Mouse (Mus musculus): ENCODE measurements at regions not wholly inside any gene's neighbourhood (a gene's known extent, or its start where the extent isn't known, plus 50 kb on each side); places are given as distances from the start of the nearest gene placed in this dataset.

DNA sequence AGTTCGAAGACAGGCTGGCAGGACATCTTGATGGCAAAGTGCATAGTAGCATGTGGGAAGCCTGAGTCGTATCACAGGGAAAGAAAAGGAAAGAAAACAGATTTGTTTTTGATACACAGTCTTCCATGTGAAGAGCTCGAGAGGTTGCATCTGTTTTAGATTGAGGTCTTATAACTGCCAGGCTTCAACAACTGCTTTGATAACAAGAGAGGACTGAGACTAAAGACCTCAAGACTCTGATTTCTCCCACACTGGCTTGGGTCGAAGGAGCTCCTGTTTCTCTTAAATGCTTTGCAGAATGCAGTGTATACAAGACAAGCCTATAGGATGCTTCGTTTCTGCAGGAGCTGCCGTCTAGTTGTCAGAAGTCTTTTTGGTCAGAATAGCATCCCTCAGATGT, 103.0 kb upstream of the Fat4 start:
- TF ChIP-seq CTCF (IDR thresholded peaks at IDR 0.05; ENCODE audit: low read depth) (no peak), EP300 (IDR thresholded peaks at IDR 0.05; ENCODE audit: low read depth) (no peak)
- Histone ChIP-seq H3K4me3 (ENCODE audit: insufficient read depth in 1 of 2, low read depth in 2 of 2, low read length in 2 of 2) (no peak overlapping the region), H3K36me3 (replicated peaks; ENCODE audit: control insufficient read depth, insufficient read depth, low read depth) (no peaks in the 10 kb centered on the region), H3K27ac (no peak overlapping the region), H3K4me2 (ENCODE audit: low read depth) (no peak overlapping the region), H3K4me1 (replicated peaks; ENCODE audit: control insufficient read depth in 2 of 2, insufficient read depth in 2 of 2, low read length in 1 of 2) (no peaks in the 10 kb centered on the region), H3K9ac (replicated peaks) (no peak overlapping the region), H3K9me3 (ENCODE audit: control insufficient read depth, low read length) (no peaks in the 10 kb centered on the region), H3K27me3 (ENCODE audit: control insufficient read depth, insufficient read depth, low read length) (no peaks in the 10 kb centered on the region)
- ATAC-seq (ENCODE audit: insufficient read depth), result no peak
- no peak for DNase-seq (ENCODE audit: low read depth in 3 of 3, low spot score in 3 of 3)
- WGBS (ENCODE audit: insufficient replicate concordance), result 57% methylated on average over 6 of the region's 6 CpGs

DNA sequence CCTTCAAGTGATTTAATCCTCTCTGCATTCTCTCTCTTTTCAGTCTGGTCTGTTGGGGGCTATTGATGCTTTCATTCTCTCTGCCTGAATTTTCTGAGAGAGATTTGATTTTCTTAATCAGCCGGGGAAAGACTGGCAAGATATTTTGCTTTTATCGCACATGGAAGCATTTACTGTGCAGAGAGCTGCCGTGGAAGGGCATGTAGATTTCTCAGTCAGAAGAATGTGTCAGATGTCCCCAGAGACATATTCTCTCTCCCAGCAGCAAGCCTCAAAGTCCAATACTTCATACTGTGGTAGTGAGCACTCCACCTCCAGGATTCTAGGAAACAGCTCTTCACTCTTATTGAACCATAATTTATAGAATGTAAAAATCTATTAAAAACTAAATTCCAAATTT, 103.7 kb upstream of the Fat4 start:
- H3K4me1 ChIP-seq (replicated peaks; ENCODE audit: control insufficient read depth in 2 of 2, insufficient read depth in 2 of 2, low read length in 1 of 2), result no peaks in the 10 kb centered on the region
- no peak overlapping the region for H3K27ac ChIP-seq
- no peak for TF ChIP-seq EP300 (IDR thresholded peaks at IDR 0.05; ENCODE audit: low read depth)
- TF ChIP-seq CTCF (IDR thresholded peaks at IDR 0.05; ENCODE audit: low read depth), result no peak
- no peaks in the 10 kb centered on the region for H3K36me3 ChIP-seq (replicated peaks; ENCODE audit: control insufficient read depth, insufficient read depth, low read depth)
- H3K4me3 ChIP-seq (ENCODE audit: insufficient read depth in 1 of 2, low read depth in 2 of 2, low read length in 2 of 2), result no peak overlapping the region
- no peak overlapping the region for H3K4me2 ChIP-seq (ENCODE audit: low read depth)
- H3K9me3 ChIP-seq (ENCODE audit: control insufficient read depth, low read length), result no peaks in the 10 kb centered on the region
- DNase-seq (ENCODE audit: low read depth in 3 of 3, low spot score in 3 of 3), result no peak
- H3K27me3 ChIP-seq (ENCODE audit: control insufficient read depth, insufficient read depth, low read length), result no peaks in the 10 kb centered on the region
- WGBS (ENCODE audit: insufficient replicate concordance), result 61% methylated on average over 3 of the region's 3 CpGs
- no peak for ATAC-seq (ENCODE audit: insufficient read depth)
- H3K9ac ChIP-seq (replicated peaks), result no peak overlapping the region

DNA sequence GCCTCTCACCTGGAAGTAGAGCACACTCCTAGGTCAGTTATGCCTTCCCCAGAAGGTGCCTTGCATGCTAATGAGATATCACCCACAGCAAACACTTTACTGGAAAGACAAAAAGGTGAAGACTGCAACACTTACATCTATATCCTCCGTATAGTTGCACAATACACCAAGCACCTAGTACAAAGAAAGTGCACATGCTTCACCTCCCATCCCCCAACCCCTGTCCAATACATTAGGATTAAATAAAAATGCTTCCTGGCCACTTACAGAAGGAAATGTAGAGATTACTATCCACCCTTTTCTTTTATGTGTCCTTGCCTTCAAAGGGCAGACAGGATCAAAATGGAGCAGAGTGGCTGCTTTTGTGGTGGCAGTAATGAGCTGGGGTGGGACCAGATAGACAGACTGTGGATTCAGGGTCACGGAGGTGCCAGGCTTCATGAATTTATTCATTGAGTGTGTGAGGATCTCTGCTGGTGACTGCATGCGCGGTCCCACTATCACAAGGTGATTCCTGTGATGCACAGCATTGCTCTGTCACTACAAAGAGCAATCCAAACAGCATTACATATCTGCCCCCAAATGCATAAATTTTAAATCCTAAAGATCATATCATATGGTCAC, 109.9 kb upstream of the Fat4 start:
- TF ChIP-seq CTCF (IDR thresholded peaks at IDR 0.05; ENCODE audit: low read depth), result no peak
- TF ChIP-seq EP300 (IDR thresholded peaks at IDR 0.05; ENCODE audit: low read depth), result no peak
- WGBS (ENCODE audit: insufficient replicate concordance), result 72% methylated on average over 4 of the region's 4 CpGs
- DNase-seq (ENCODE audit: low read depth in 3 of 3, low spot score in 3 of 3) (no peak), ATAC-seq (ENCODE audit: insufficient read depth) (no peak)
- no peaks in the 10 kb centered on the region for H3K36me3 ChIP-seq (replicated peaks; ENCODE audit: control insufficient read depth, insufficient read depth, low read depth)
- no peaks in the 10 kb centered on the region for H3K4me1 ChIP-seq (replicated peaks; ENCODE audit: control insufficient read depth in 2 of 2, insufficient read depth in 2 of 2, low read length in 1 of 2)
- no peak overlapping the region for H3K27ac ChIP-seq
- H3K9ac ChIP-seq (replicated peaks), result no peak overlapping the region
- H3K4me2 ChIP-seq (ENCODE audit: low read depth), result no peak overlapping the region
- no peaks in the 10 kb centered on the region for H3K27me3 ChIP-seq (ENCODE audit: control insufficient read depth, insufficient read depth, low read length)
- no peaks in the 10 kb centered on the region for H3K9me3 ChIP-seq (ENCODE audit: control insufficient read depth, low read length)
- no peak overlapping the region for H3K4me3 ChIP-seq (ENCODE audit: insufficient read depth in 1 of 2, low read depth in 2 of 2, low read length in 2 of 2)

DNA sequence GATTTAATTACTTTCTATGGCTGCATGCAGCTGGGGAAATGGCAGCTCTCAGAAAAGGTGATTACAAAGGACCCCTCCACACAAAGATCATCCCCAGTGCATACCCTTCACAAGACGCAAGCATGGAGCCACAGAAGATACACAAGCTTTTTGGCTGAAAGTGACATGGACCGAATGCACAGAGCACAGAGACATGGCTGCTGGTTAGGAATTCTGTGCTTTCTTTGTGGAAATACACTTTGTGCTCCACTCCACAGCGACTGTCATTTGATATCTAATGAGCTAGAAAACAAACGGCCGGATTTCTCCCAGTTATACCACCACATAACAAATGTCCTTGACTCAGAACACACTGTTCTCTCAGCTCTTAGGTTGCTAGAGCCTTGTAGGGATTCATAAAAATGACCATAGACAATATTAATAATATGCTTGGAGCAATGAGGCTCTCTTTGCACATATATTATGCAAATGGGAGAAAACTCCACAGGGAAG, 132.1 kb upstream of the Fat4 start:
- DNase-seq (ENCODE audit: low read depth in 3 of 3, low spot score in 3 of 3) (no peak), ATAC-seq (ENCODE audit: insufficient read depth) (no peak)
- Histone ChIP-seq H3K9me3 (ENCODE audit: control insufficient read depth, low read length) (no peaks in the 10 kb centered on the region), H3K27ac (no peak overlapping the region), H3K27me3 (ENCODE audit: control insufficient read depth, insufficient read depth, low read length) (no peaks in the 10 kb centered on the region), H3K36me3 (replicated peaks; ENCODE audit: control insufficient read depth, insufficient read depth, low read depth) (no peaks in the 10 kb centered on the region), H3K9ac (replicated peaks) (no peak overlapping the region), H3K4me1 (replicated peaks; ENCODE audit: control insufficient read depth in 2 of 2, insufficient read depth in 2 of 2, low read length in 1 of 2) (no peaks in the 10 kb centered on the region), H3K4me3 (ENCODE audit: insufficient read depth in 1 of 2, low read depth in 2 of 2, low read length in 2 of 2) (no peak overlapping the region), H3K4me2 (ENCODE audit: low read depth) (no peak overlapping the region)
- no peak for TF ChIP-seq EP300 (IDR thresholded peaks at IDR 0.05; ENCODE audit: low read depth)
- WGBS (ENCODE audit: insufficient replicate concordance), result 71% methylated on average over 5 of the region's 5 CpGs

DNA sequence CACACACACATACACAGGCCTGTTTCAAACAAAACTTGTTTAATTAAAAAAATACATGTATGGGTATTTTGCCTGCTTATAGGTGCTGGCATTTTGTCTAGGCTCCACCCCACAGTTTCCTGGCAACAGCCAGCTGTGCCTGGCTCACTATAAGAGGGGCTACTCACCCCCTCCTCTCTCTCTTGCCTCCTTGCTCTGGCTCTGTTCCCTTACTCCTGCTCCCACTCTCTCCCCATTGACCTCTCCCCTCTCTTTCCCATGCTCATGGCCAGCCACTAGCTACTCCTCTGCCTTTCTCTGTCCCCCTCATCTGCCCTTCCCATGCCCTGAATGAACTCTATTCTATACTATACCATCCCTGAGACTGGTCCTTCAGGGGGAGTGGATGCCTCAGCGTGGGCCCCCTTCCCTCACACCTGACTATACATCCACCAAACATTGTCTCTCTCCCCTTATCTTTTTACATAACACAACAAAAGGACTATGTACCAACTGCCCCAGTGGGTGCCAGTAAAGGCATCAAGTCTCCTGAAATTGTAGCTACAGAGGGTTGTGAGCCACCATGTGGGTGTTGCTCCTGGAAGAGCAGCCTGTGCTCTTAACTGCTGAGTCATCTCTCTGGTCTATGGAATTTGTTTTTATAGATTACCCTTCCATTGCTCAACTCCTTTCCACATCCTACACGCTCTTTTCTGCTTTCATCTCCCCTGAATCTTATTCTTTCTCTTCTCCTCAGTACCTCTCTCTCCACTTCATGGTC, 133.1 kb upstream of the Fat4 start:
- no peaks in the 10 kb centered on the region for H3K9me3 ChIP-seq (ENCODE audit: control insufficient read depth, low read length)
- H3K27me3 ChIP-seq (ENCODE audit: control insufficient read depth, insufficient read depth, low read length), result no peaks in the 10 kb centered on the region
- TF ChIP-seq EP300 (IDR thresholded peaks at IDR 0.05; ENCODE audit: low read depth) (no peak), CTCF (IDR thresholded peaks at IDR 0.05; ENCODE audit: low read depth) (no peak)
- 50% methylated on average over 2 of the region's 2 CpGs for WGBS (ENCODE audit: insufficient replicate concordance)
- no peak overlapping the region for H3K4me2 ChIP-seq (ENCODE audit: low read depth)
- no peak overlapping the region for H3K27ac ChIP-seq
- ATAC-seq (ENCODE audit: insufficient read depth) (no peak), DNase-seq (ENCODE audit: low read depth in 3 of 3, low spot score in 3 of 3) (no peak)
- H3K4me1 ChIP-seq (replicated peaks; ENCODE audit: control insufficient read depth in 2 of 2, insufficient read depth in 2 of 2, low read length in 1 of 2), result no peaks in the 10 kb centered on the region
- no peaks in the 10 kb centered on the region for H3K36me3 ChIP-seq (replicated peaks; ENCODE audit: control insufficient read depth, insufficient read depth, low read depth)
- H3K9ac ChIP-seq (replicated peaks), result no peak overlapping the region
- H3K4me3 ChIP-seq (ENCODE audit: insufficient read depth in 1 of 2, low read depth in 2 of 2, low read length in 2 of 2), result no peak overlapping the region

Measured in liver, embryonic 14.5 days (tissue).